Mouse (Mus musculus) lung, embryonic 14.5 days (tissue): Measurements from ENCODE around the gene Tigd3. TPM values are rescaled to one million over a fixed set of nuclear protein-coding genes. Genes with fewer than 3 reads are reported as not detected.
"Not testable (repeated sequence)": the region's sequence is repeated elsewhere in the genome, so short reads cannot be mapped to it uniquely, and the experiment has no call there.

ENCODE experiments used
- ATAC-seq: fragments of 200-750 bp; cut with Nextera tagmentation; 2 replicates; pipeline ENCODE4 v1.8.0; 2017; ENCODE audit warnings: mild to moderate bottlenecking, moderate TSS enrichment, moderate library complexity; ENCODE audit not compliant: insufficient read depth
- DNase-seq: peaks from one replicate; pipeline ENCODE4 v3.0.0-alpha.2; 2015
- H3K27ac ChIP-seq: fragments of 300-500 bp; sonication (generic); 2 replicates; pipeline ENCODE4 v1.5.1; 2014; ENCODE audit warnings: low read depth, mild to moderate bottlenecking, moderate library complexity
- H3K27me3 ChIP-seq: fragments of 300-500 bp; sonication (generic); 2 replicates; pipeline ENCODE4 v1.6.1; 2014; ENCODE audit warnings: low read length, control low read depth; ENCODE audit not compliant: insufficient read depth
- H3K36me3 ChIP-seq: fragments of 300-500 bp; sonication (generic); 2 replicates; pipeline ENCODE4 v1.6.1; 2014; ENCODE audit warnings: control low read depth; ENCODE audit not compliant: insufficient read depth
- H3K4me1 ChIP-seq: fragments of 300-500 bp; sonication (generic); 2 replicates; pipeline ENCODE4 v1.6.1; 2014; ENCODE audit warnings: antibody characterized with exemption, control low read depth; ENCODE audit not compliant: insufficient read depth
- H3K4me2 ChIP-seq: fragments of 300-500 bp; sonication (generic); 2 replicates; pipeline ENCODE4 v1.6.1; 2014; ENCODE audit warnings: mild to moderate bottlenecking
- H3K4me3 ChIP-seq: fragments of 300-500 bp; sonication (generic); 2 replicates; pipeline ENCODE4 v1.5.1; 2014; ENCODE audit warnings: low read depth, low read length
- H3K9ac ChIP-seq: fragments of 300-500 bp; sonication (generic); 2 replicates; pipeline ENCODE4 v1.6.1; 2014
- H3K9me3 ChIP-seq: fragments of 300-500 bp; sonication (generic); 2 replicates; pipeline ENCODE4 v1.6.1; 2016; ENCODE audit warnings: low read depth, low read length, control low read depth
- CTCF ChIP-seq: IDR thresholded peaks from 2 replicates; pipeline ENCODE4 v1.5.1; 2016; ENCODE audit warnings: antibody characterized with exemption, low read depth
- WGBS: fragments of 180-500 bp; shearing (Covaris S2); extraction: QIAGEN DNeasy Blood & Tissue Kit; methylation state at CpG from one replicate; pipeline ENCODE4 v1.1.7; 2014; 5-methylcytosine and 5-hydroxymethylcytosine counted together
- polyA plus RNA-seq: library from polyadenylated mRNA; unstranded; fragments of >200 nt; fragmentation: Nextera tagmentation; extraction: Ambion mirVana; gene quantifications from 2 replicates; pipeline ENCODE4 v1.2.1, GENCODE M21; 2014

The Tigd3 gene
- polyA plus RNA-seq, 1 experiment from 2014 or later: 3.8 TPM

DNA sequence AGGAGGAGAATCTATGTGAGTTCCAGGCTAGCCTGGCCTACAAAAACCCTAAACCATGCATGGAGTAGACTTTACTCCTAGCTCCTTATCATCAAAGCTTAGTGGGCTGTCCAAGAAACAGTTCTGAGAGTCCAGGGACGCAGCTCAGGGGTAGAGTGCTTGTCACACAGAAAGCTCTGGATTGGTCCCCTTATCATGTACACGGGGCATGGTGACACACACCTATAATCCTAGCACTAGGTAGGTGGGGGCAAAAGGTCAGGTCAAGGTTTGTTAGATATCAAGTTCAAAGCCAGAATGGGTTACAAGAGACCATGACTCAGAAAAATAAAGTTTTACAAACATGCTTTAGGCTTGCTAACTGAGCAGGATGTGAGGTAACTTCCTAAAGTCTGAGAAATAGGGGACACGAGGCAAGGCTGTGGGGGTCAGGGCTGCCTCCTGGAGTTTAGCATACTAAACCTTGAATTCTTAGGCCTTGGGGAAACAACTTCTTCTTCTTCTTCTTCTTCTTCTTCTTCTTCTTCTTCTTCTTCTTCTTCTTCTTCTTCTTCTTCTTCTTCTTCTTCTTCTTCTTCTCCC is 6.6 kb downstream of the Tigd3 start:
- Histone ChIP-seq H3K9me3 (no peaks in the 10 kb centered on the region), H3K4me2 (no peak overlapping the region), H3K9ac (no peak overlapping the region), H3K4me3 (no peak overlapping the region), H3K36me3 (0 out of 2 replicates have a peak, but pooled peaks cover 2% of the 10 kb centered on the region), H3K27me3 (no peaks in the 10 kb centered on the region), H3K27ac (no peak overlapping the region), H3K4me1 (no peaks in the 10 kb centered on the region)
- ATAC-seq (no peak), DNase-seq (no peak)
- whole genome bisulfite sequencing: 70% methylated on average over 3 of the region's 3 CpGs
- TF ChIP-seq CTCF: no peak

GRCm38 (mm10) chr19:5885838-5886237 is 8.1 kb downstream of the Tigd3 start:
- Histone ChIP-seq H3K27ac (no peak overlapping the region), H3K27me3 (no peaks in the 10 kb centered on the region), H3K9ac (no peak overlapping the region), H3K4me2 (no peak overlapping the region), H3K9me3 (no peaks in the 10 kb centered on the region), H3K36me3 (no peaks in the 10 kb centered on the region), H3K4me3 (no peak overlapping the region), H3K4me1 (no peaks in the 10 kb centered on the region)
- no peak for ATAC-seq
- DNase-seq: peak; percentile 66
- WGBS: 62% methylated on average over 4 of the region's 4 CpGs
- peak; percentile 63 for TF ChIP-seq CTCF

- Histone ChIP-seq H3K4me3 (no peak overlapping the region), H3K9ac (no peak overlapping the region), H3K27ac (no peak overlapping the region), H3K4me1 (no peaks in the 10 kb centered on the region), H3K27me3 (no peaks in the 10 kb centered on the region), H3K4me2 (no peak overlapping the region), H3K9me3 (no peaks in the 10 kb centered on the region), H3K36me3 (no peaks in the 10 kb centered on the region)
- ATAC-seq: no peak
- no peak for TF ChIP-seq CTCF
- WGBS: 25% methylated on average over 1 of the region's 1 CpGs
- no peak for DNase-seq
Observed at GRCm38 (mm10) chr19:5883935-5884334, 10.0 kb downstream of the Tigd3 start.

DNA sequence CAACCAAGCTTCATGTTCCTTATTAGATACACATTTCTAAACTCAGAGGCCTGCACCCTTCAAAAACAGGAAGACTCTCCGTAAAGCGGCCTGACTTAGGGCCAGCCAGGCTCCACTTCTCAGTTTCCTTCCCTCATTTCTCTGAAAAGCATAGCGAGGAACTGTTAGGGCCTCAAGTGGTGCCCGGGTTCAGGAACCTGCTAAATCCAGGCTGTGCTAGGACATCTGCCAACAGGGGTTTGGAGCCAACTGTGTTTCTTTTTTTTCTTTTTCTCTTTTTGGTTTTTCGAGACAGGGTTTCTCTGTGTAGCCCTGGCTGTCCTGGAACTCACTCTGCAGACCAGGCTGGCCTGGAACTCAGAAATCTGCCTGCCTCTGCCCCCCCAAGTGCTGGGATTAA is 11.9 kb downstream of the Tigd3 start:
- H3K4me2 ChIP-seq, H3K9me3 ChIP-seq, H3K9ac ChIP-seq, H3K36me3 ChIP-seq, H3K4me3 ChIP-seq, DNase-seq, ATAC-seq, H3K27ac ChIP-seq, H3K27me3 ChIP-seq, H3K4me1 ChIP-seq: not testable (repeated sequence)
- WGBS: 64% methylated on average over 5 of the region's 5 CpGs

DNA sequence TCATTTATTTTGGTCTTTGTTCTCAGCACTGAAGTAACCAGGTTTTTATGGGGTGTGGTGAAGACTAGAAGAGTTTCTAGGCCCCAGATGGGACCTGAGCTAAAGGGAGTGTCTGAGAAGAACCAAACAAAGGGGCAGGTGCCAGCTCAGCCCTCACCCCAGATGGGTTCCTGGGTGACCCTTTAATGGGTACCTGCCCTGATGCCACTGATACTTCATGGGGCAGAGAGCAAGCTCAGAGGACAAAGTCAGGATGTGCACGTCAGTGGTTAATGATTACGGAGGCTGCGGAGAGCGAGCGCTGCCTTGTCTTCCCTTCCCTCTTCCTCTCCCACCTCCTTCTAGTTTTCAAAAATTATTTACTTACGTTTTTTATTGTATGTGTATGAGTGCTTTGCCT is 12.8 kb downstream of the Tigd3 start:
- no peaks in the 10 kb centered on the region for H3K9me3 ChIP-seq
- DNase-seq (no peak), ATAC-seq (no peak)
- no peak overlapping the region for H3K4me2 ChIP-seq
- no peaks in the 10 kb centered on the region for H3K36me3 ChIP-seq
- no peak overlapping the region for H3K27ac ChIP-seq
- H3K27me3 ChIP-seq: no peaks in the 10 kb centered on the region
- H3K9ac ChIP-seq: no peak overlapping the region
- no peak for TF ChIP-seq CTCF
- WGBS: 88% methylated on average over 6 of the region's 6 CpGs
- no peaks in the 10 kb centered on the region for H3K4me1 ChIP-seq
- no peak overlapping the region for H3K4me3 ChIP-seq

- TF ChIP-seq CTCF: no peak
- Histone ChIP-seq H3K27me3 (no peaks in the 10 kb centered on the region), H3K9me3 (no peaks in the 10 kb centered on the region), H3K4me1 (0 out of 2 replicates have a peak, but pooled peaks cover 6% of the 10 kb centered on the region), H3K27ac (no peak overlapping the region), H3K9ac (no peak overlapping the region), H3K4me3 (no peak overlapping the region), H3K36me3 (no peaks in the 10 kb centered on the region), H3K4me2 (no peak overlapping the region)
- ATAC-seq (no peak), DNase-seq (no peak)
- 93% methylated on average over 7 of the region's 7 CpGs for WGBS
Observed at GRCm38 (mm10) chr19:5879735-5880134, 14.2 kb downstream of the Tigd3 start.

DNA sequence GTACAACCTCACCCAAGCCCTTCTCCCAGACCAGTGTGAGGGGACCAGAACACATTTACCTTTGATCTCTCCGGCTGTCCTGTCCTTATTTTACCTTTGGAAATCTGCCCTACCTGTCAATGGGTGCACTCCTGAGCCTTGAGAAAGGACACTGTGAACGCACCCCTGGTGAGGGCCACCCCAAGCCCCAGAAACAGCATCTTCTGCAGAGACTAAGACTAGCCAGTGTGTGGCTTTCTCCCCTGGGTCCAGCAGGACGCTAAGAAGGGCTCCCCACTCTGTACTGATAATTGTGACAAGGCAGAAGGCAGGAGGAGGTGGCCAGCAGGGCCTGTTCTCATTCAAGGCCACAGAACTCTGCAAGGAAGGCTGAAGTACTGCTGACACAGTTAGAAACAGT is 15.0 kb downstream of the Tigd3 start:
- Histone ChIP-seq H3K4me1 (peaks cover 9% of the 10 kb centered on the region; the same call in 1 of the 2 replicates), H3K9ac (no peak overlapping the region), H3K4me2 (no peak overlapping the region), H3K9me3 (no peaks in the 10 kb centered on the region), H3K27me3 (no peaks in the 10 kb centered on the region), H3K4me3 (no peak overlapping the region), H3K27ac (no peak overlapping the region), H3K36me3 (no peaks in the 10 kb centered on the region)
- no peak for TF ChIP-seq CTCF
- 74% methylated on average over 3 of the region's 3 CpGs for whole genome bisulfite sequencing
- ATAC-seq (no peak), DNase-seq (no peak)

- Histone ChIP-seq H3K27ac (no peak overlapping the region), H3K4me2 (peak overlapping the region; percentile 41; the same call in 1 of the 2 replicates), H3K9ac (no peak overlapping the region), H3K9me3 (no peaks in the 10 kb centered on the region), H3K27me3 (no peaks in the 10 kb centered on the region), H3K36me3 (0 out of 2 replicates have a peak, but pooled peaks cover 5% of the 10 kb centered on the region), H3K4me3 (no peak overlapping the region), H3K4me1 (peaks cover 13% of the 10 kb centered on the region; the same call in 1 of the 2 replicates)
- WGBS: 44% methylated on average over 7 of the region's 7 CpGs
- DNase-seq: peak; percentile 13
- ATAC-seq: no peak
- TF ChIP-seq CTCF: no peak
Observed at GRCm38 (mm10) chr19:5878362-5878722, 15.6 kb downstream of the Tigd3 start.
